Mouse (Mus musculus) kidney, adult 2 months (tissue): ENCODE data around the gene Cd38.

Experiments
- CTCF ChIP-seq: fragments of 200-500 bp; conservative IDR thresholded peaks from 2 replicates; pipeline ENCODE4 v1.5.1; 2011; ENCODE audit warnings: low read depth, mild to moderate bottlenecking, control low read depth, low read length, moderate library complexity, mixed read lengths; ENCODE audit not compliant: insufficient read depth, insufficient read length
- POLR2A ChIP-seq: fragments of 200-500 bp; IDR thresholded peaks from one replicate; pipeline ENCODE4 v1.6.1; 2011; ENCODE audit warnings: low read depth, low read length, control low read depth

DNA sequence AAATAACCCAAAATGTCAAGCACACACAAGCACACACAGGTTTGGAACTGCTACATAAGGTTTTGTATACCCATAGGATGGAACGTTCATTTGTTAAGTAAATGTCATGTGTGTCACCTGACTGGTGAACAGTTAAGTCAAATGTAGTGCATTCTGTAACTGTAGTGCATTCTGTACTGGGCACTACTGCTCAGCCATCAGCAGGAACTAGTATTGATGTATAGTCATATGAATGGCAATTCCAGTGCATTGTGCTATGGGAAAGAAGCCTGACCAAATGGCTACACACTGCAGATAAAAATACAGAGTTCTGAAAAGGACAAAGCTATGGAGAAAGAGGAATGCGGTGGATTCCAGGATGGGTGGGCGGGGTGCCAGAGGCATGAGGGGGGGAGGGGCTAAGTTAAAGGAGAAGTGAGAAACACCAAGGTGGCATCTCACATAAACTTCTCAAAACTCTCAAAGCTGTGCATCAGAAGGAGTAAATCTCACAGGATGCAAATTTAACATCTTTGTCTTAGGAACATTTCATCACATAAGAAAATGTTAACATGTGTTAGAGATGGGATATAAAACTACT lies 25.7 kb upstream of the Cd38 start:
- TF ChIP-seq CTCF (no peak), POLR2A (no peak)
